Mouse (Mus musculus): ENCODE data around the gene Moxd1. TPM values are rescaled to one million over a fixed set of nuclear protein-coding genes. Genes with fewer than 3 reads are reported as not detected.

Moxd1 gene
- polyA plus RNA-seq, 1 experiment from 2014 or later, result 1.7 TPM

- Histone ChIP-seq H3K4me1 (ENCODE audit: control insufficient read depth, insufficient read depth, low read length) (no peaks in the 10 kb centered on the region), H3K9me3 (replicated peaks; ENCODE audit: control insufficient read depth, low read length) (no peaks in the 10 kb centered on the region), H3K36me3 (ENCODE audit: control insufficient read depth, insufficient read depth, low read length) (no peaks in the 10 kb centered on the region), H3K9ac (ENCODE audit: low read length) (no peak overlapping the region), H3K4me2 (ENCODE audit: low read length) (no peak overlapping the region), H3K4me3 (ENCODE audit: low read depth, low read length) (no peak overlapping the region), H3K27me3 (replicated peaks; ENCODE audit: control insufficient read depth, insufficient read depth, low read length) (no peaks in the 10 kb centered on the region), H3K27ac (ENCODE audit: low read depth, low read length) (no peak overlapping the region)
- ATAC-seq (no peak), DNase-seq (ENCODE audit: low spot score) (no peak)
- WGBS, result 72% methylated on average over 3 of the region's 3 CpGs
Observed at GRCm38 (mm10) chr10:24258885-24259284, 35.6 kb downstream of the Moxd1 start.

GRCm38 (mm10) chr10:24259794-24260590 is 36.7 kb downstream of the Moxd1 start:
- Histone ChIP-seq H3K4me1 (ENCODE audit: control insufficient read depth, insufficient read depth, low read length) (no peaks in the 10 kb centered on the region), H3K36me3 (ENCODE audit: control insufficient read depth, insufficient read depth, low read length) (no peaks in the 10 kb centered on the region), H3K4me2 (ENCODE audit: low read length) (no peak overlapping the region), H3K27me3 (replicated peaks; ENCODE audit: control insufficient read depth, insufficient read depth, low read length) (no peaks in the 10 kb centered on the region), H3K4me3 (ENCODE audit: low read depth, low read length) (no peak overlapping the region), H3K9me3 (replicated peaks; ENCODE audit: control insufficient read depth, low read length) (no peaks in the 10 kb centered on the region), H3K9ac (ENCODE audit: low read length) (no peak overlapping the region), H3K27ac (ENCODE audit: low read depth, low read length) (no peak overlapping the region)
- DNase-seq (ENCODE audit: low spot score) (no peak), ATAC-seq (no peak)
- WGBS, result 77% methylated on average over 5 of the region's 5 CpGs

- Histone ChIP-seq H3K4me2 (ENCODE audit: low read length) (no peak overlapping the region), H3K4me1 (ENCODE audit: control insufficient read depth, insufficient read depth, low read length) (no peaks in the 10 kb centered on the region), H3K36me3 (ENCODE audit: control insufficient read depth, insufficient read depth, low read length) (no peaks in the 10 kb centered on the region), H3K9me3 (replicated peaks; ENCODE audit: control insufficient read depth, low read length) (no peaks in the 10 kb centered on the region), H3K27ac (ENCODE audit: low read depth, low read length) (no peak overlapping the region), H3K4me3 (ENCODE audit: low read depth, low read length) (no peak overlapping the region), H3K27me3 (replicated peaks; ENCODE audit: control insufficient read depth, insufficient read depth, low read length) (no peaks in the 10 kb centered on the region), H3K9ac (ENCODE audit: low read length) (no peak overlapping the region)
- ATAC-seq (no peak), DNase-seq (ENCODE audit: low spot score) (no peak)
- 79% methylated on average over 2 of the region's 2 CpGs for WGBS
Observed at GRCm38 (mm10) chr10:24267520-24267919, 44.2 kb downstream of the Moxd1 start.

- Histone ChIP-seq H3K9ac (ENCODE audit: low read length) (no peak overlapping the region), H3K36me3 (ENCODE audit: control insufficient read depth, insufficient read depth, low read length) (no peaks in the 10 kb centered on the region), H3K27me3 (replicated peaks; ENCODE audit: control insufficient read depth, insufficient read depth, low read length) (no peaks in the 10 kb centered on the region), H3K9me3 (replicated peaks; ENCODE audit: control insufficient read depth, low read length) (no peaks in the 10 kb centered on the region), H3K27ac (ENCODE audit: low read depth, low read length) (no peak overlapping the region), H3K4me2 (ENCODE audit: low read length) (no peak overlapping the region), H3K4me3 (ENCODE audit: low read depth, low read length) (no peak overlapping the region), H3K4me1 (ENCODE audit: control insufficient read depth, insufficient read depth, low read length) (no peaks in the 10 kb centered on the region)
- DNase-seq (ENCODE audit: low spot score), result no peak
- 78% methylated on average over 6 of the region's 6 CpGs for WGBS
- ATAC-seq, result no peak
Observed at GRCm38 (mm10) chr10:24271077-24271637, 47.8 kb downstream of the Moxd1 start.

DNA sequence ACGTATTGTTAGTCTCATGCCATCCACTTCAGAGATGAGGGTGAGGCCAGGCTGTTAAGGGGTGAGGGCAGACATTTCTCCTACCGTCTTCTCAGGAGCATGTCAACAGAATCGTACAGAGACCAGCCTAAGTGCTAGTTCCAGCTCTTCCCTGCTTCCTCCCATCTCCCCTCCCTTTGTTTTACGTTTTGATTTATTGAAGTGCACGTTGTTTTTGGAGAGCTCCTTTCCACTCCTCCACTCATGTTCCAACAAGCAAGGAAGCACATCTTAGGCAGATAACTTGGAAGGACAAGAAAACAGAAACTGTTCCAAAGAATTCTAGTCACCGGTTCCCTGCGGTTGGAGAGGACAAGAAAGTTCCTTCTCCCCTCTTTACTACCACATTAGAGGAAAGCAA is 52.9 kb downstream of the Moxd1 start:
- DNase-seq (ENCODE audit: low spot score) (no peak), ATAC-seq (no peak)
- H3K4me2 ChIP-seq (ENCODE audit: low read length), result no peak overlapping the region
- H3K4me1 ChIP-seq (ENCODE audit: control insufficient read depth, insufficient read depth, low read length), result no peaks in the 10 kb centered on the region
- H3K36me3 ChIP-seq (ENCODE audit: control insufficient read depth, insufficient read depth, low read length), result no peaks in the 10 kb centered on the region
- WGBS, result 83% methylated on average over 7 of the region's 7 CpGs
- H3K27ac ChIP-seq (ENCODE audit: low read depth, low read length), result no peak overlapping the region
- no peak overlapping the region for H3K9ac ChIP-seq (ENCODE audit: low read length)
- no peaks in the 10 kb centered on the region for H3K27me3 ChIP-seq (replicated peaks; ENCODE audit: control insufficient read depth, insufficient read depth, low read length)
- no peak overlapping the region for H3K4me3 ChIP-seq (ENCODE audit: low read depth, low read length)
- no peaks in the 10 kb centered on the region for H3K9me3 ChIP-seq (replicated peaks; ENCODE audit: control insufficient read depth, low read length)

DNA sequence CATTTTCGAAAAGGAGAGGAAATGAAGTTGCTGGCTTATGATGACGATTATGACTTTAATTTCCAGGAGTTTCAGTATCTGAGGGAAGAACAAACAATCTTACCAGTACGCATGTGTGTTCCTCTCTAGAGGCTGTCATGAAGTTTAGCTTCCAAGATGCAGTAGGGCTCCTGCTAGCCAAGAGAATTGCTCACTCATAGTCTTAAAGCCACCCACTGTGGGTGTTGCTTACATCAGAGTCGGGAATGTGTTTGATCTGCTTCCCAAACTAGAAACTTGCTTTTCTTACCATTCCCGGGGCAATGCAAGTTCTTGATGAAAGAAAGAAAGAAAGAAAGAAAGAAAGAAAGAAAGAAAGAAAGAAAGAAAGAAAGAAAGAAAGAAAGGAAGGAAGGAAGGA is 59.3 kb downstream of the Moxd1 start:
- ATAC-seq (no peak), DNase-seq (ENCODE audit: low spot score) (peak; percentile 12)
- Histone ChIP-seq H3K9ac (ENCODE audit: low read length) (no peak overlapping the region), H3K36me3 (ENCODE audit: control insufficient read depth, insufficient read depth, low read length) (no peaks in the 10 kb centered on the region), H3K27ac (ENCODE audit: low read depth, low read length) (no peak overlapping the region), H3K9me3 (replicated peaks; ENCODE audit: control insufficient read depth, low read length) (no peaks in the 10 kb centered on the region), H3K27me3 (replicated peaks; ENCODE audit: control insufficient read depth, insufficient read depth, low read length) (no peaks in the 10 kb centered on the region), H3K4me2 (ENCODE audit: low read length) (no peak overlapping the region), H3K4me3 (ENCODE audit: low read depth, low read length) (no peak overlapping the region), H3K4me1 (ENCODE audit: control insufficient read depth, insufficient read depth, low read length) (no peaks in the 10 kb centered on the region)
- WGBS, result 68% methylated on average over 5 of the region's 5 CpGs

DNA sequence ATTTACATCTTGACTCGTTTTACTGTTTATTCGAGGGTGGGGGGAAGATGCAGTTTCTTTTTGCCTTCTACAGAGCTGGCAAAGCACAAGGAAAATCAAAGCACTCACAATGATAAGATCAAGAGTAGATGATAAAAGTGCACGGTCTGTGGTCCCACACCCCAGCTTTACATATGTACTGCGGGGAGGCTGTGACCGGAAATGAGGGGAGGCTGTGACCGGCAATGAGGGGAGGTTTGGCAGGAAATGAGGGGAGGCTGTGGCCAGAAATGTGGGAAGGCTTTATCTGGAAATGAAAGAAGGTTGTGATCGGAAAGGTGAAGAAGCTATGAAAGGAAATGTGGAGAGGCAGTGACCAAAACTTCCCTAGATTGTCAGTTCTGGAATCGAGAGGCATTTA is 68.3 kb downstream of the Moxd1 start:
- Histone ChIP-seq H3K27me3 (replicated peaks; ENCODE audit: control insufficient read depth, insufficient read depth, low read length) (no peaks in the 10 kb centered on the region), H3K27ac (ENCODE audit: low read depth, low read length) (no peak overlapping the region), H3K9ac (ENCODE audit: low read length) (no peak overlapping the region), H3K36me3 (ENCODE audit: control insufficient read depth, insufficient read depth, low read length) (no peaks in the 10 kb centered on the region), H3K4me1 (ENCODE audit: control insufficient read depth, insufficient read depth, low read length) (no peaks in the 10 kb centered on the region), H3K9me3 (replicated peaks; ENCODE audit: control insufficient read depth, low read length) (no peaks in the 10 kb centered on the region), H3K4me3 (ENCODE audit: low read depth, low read length) (no peak overlapping the region), H3K4me2 (ENCODE audit: low read length) (no peak overlapping the region)
- WGBS, result 93% methylated on average over 8 of the region's 8 CpGs
- DNase-seq (ENCODE audit: low spot score), result no peak
- ATAC-seq, result no peak

DNA sequence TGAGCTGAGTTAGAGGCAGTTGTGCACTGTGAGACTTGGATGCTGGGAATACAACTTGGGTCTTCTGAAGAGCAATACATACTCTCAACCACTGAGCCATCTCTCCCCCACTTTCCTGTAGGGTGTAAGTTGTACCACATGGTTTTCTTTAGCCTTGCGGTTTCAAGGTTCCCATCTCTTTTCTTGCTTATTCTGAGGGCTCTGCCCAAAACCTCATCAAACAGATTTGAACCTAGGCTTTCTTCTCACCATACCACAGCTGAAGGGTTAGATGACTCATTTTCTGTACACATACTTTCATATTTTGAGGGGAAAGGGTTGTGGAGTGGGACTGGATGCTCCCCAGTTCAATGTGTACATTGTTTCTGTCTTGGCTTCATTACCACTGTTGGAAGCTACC is 69.4 kb downstream of the Moxd1 start:
- Histone ChIP-seq H3K4me1 (ENCODE audit: control insufficient read depth, insufficient read depth, low read length) (no peaks in the 10 kb centered on the region), H3K9me3 (replicated peaks; ENCODE audit: control insufficient read depth, low read length) (no peaks in the 10 kb centered on the region), H3K4me3 (ENCODE audit: low read depth, low read length) (no peak overlapping the region), H3K9ac (ENCODE audit: low read length) (no peak overlapping the region), H3K27ac (ENCODE audit: low read depth, low read length) (no peak overlapping the region), H3K4me2 (ENCODE audit: low read length) (no peak overlapping the region), H3K36me3 (ENCODE audit: control insufficient read depth, insufficient read depth, low read length) (no peaks in the 10 kb centered on the region), H3K27me3 (replicated peaks; ENCODE audit: control insufficient read depth, insufficient read depth, low read length) (no peaks in the 10 kb centered on the region)
- DNase-seq (ENCODE audit: low spot score), result no peak
- 93% methylated on average over 1 of the region's 1 CpGs for WGBS
- no peak for ATAC-seq

DNA sequence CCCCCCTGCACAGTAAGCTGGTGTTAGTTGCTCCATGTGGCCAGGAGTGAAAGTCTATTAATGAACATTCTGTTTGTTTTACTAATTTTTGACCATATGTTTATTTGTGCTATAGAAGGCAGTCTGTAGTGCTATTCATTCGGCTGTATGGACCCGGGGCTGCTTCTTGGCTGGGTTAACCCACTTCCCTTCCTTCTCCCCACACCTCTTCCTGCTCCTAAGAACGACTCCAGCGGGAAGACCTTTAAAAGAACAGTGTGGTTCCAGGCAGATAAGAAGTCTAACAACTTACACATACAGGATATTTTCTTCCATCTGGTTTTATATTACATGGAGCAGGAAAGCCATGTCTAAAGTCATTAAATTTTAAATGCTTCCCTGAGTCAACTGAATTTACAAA is 73.3 kb downstream of the Moxd1 start:
- DNase-seq (ENCODE audit: low spot score) (no peak), ATAC-seq (no peak)
- H3K4me3 ChIP-seq (ENCODE audit: low read depth, low read length), result no peak overlapping the region
- 66% methylated on average over 4 of the region's 4 CpGs for WGBS
- no peaks in the 10 kb centered on the region for H3K27me3 ChIP-seq (replicated peaks; ENCODE audit: control insufficient read depth, insufficient read depth, low read length)
- no peaks in the 10 kb centered on the region for H3K4me1 ChIP-seq (ENCODE audit: control insufficient read depth, insufficient read depth, low read length)
- H3K36me3 ChIP-seq (ENCODE audit: control insufficient read depth, insufficient read depth, low read length), result no peaks in the 10 kb centered on the region
- no peak overlapping the region for H3K27ac ChIP-seq (ENCODE audit: low read depth, low read length)
- no peak overlapping the region for H3K4me2 ChIP-seq (ENCODE audit: low read length)
- H3K9ac ChIP-seq (ENCODE audit: low read length), result no peak overlapping the region
- H3K9me3 ChIP-seq (replicated peaks; ENCODE audit: control insufficient read depth, low read length), result no peaks in the 10 kb centered on the region

Measured in forebrain, embryonic 14.5 days (tissue).